Mouse (Mus musculus) brain, embryonic 14.5 days (tissue): ENCODE results near the gene Scd1. TPM values are rescaled to one million over a fixed set of nuclear protein-coding genes. Genes with fewer than 3 reads are reported as not detected.
A peak's percentile ranks its signal among the peaks of the same experiment; 100 is the strongest.
"Not testable (repeated sequence)": the region's sequence is repeated elsewhere in the genome, so short reads cannot be mapped to it uniquely, and the experiment has no call there.

Experiments
- DNase-seq: peaks from one replicate; pipeline ENCODE4 v3.0.0-alpha.2; 2011; ENCODE audit warnings: low read depth
- CTCF ChIP-seq: fragments of 200-500 bp; IDR thresholded peaks from 2 replicates; pipeline ENCODE4 v1.5.1; 2012; ENCODE audit warnings: inconsistent platforms, mild to moderate bottlenecking, moderate library complexity, borderline replicate concordance; ENCODE audit not compliant: insufficient read depth, insufficient read length; ENCODE audit errors: extremely low read depth
- POLR2A ChIP-seq: fragments of 200-500 bp; IDR thresholded peaks from 2 replicates; pipeline ENCODE4 v1.6.1; 2012; ENCODE audit warnings: mild to moderate bottlenecking, inconsistent platforms, borderline replicate concordance; ENCODE audit not compliant: poor library complexity, insufficient read depth, insufficient read length, severe bottlenecking; ENCODE audit errors: extremely low read depth
- polyA plus RNA-seq: library from polyadenylated mRNA; depleted of rRNA; stranded (reverse); fragments of >200 nt; gene quantifications from 2 replicates; pipeline ENCODE4 v1.2.3, GENCODE M21; 2012; rRNA removed

Scd1 gene
- polyA plus RNA-seq, 1 experiment, result 16.6 TPM

GRCm38 (mm10) chr19:44376511-44376951 is 31.1 kb downstream of the Scd1 start:
- DNase-seq, result no peak
- no peak for TF ChIP-seq CTCF
- TF ChIP-seq POLR2A, result no peak

- no peak for TF ChIP-seq POLR2A
- TF ChIP-seq CTCF, result peak; percentile 79
Measured at GRCm38 (mm10) chr19:44372969-44373368, 34.7 kb downstream of the Scd1 start.

GRCm38 (mm10) chr19:44370231-44370630 is 37.4 kb downstream of the Scd1 start:
- TF ChIP-seq CTCF (no peak), POLR2A (no peak)
- DNase-seq, result no peak

More at GRCm38 (mm10) chr19:44372969-44373368, 34.7 kb downstream of the Scd1 start:
- DNase-seq, result peak; percentile 84

GRCm38 (mm10) chr19:44369371-44369770 is 38.3 kb downstream of the Scd1 start:
- DNase-seq, result peak; percentile 36
- TF ChIP-seq POLR2A (no peak), CTCF (no peak)

DNA sequence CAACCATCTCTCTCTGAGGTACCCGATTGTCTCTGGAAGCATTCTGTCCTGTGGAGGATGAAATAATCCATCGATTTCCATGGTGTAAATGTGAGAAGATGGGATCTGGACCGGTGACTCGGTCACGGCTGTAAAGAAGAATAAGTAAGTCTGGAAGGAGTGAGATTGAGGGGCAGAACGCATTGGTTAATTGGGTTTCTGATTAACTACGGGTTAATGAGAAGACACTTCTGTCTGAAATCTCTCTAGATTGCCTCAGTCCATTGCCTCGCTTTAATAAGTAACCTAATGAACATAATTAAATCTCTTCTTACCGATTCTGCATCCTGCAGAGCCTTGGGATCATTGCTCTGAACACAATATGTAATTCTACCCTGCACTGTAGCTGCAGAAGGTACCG is 40.6 kb downstream of the Scd1 start:
- DNase-seq, result not testable (repeated sequence)

- TF ChIP-seq CTCF, result no peak
- TF ChIP-seq POLR2A, result no peak
- no peak for DNase-seq
Measured at GRCm38 (mm10) chr19:44365733-44366132, 41.9 kb downstream of the Scd1 start.

DNA sequence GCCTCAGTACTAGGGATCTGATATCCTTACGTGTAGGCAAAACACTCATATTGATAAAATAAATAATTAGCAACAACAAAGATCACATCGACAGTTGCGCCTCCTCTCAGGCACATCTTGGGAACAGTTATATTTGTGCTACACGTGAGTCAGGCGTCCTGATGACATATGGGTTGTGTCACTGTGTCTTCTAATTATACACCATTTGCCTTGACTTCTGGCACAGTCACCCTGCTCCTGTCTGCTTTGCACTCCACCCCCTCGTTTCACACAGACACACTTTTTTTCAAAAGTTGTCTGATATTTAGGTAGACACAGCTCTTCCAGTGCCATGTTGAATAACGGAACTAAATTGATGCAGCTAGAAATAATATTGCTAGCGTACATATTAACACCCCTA is 43.6 kb downstream of the Scd1 start:
- peak; percentile 15 for DNase-seq

GRCm38 (mm10) chr19:44363529-44363928 is 44.1 kb downstream of the Scd1 start:
- TF ChIP-seq POLR2A (no peak), CTCF (peak; percentile 83)
- DNase-seq, result peak; percentile 72

More for the DNA sequence above, 43.6 kb downstream of the Scd1 start:
- TF ChIP-seq CTCF, result no peak
- TF ChIP-seq POLR2A, result no peak

DNA sequence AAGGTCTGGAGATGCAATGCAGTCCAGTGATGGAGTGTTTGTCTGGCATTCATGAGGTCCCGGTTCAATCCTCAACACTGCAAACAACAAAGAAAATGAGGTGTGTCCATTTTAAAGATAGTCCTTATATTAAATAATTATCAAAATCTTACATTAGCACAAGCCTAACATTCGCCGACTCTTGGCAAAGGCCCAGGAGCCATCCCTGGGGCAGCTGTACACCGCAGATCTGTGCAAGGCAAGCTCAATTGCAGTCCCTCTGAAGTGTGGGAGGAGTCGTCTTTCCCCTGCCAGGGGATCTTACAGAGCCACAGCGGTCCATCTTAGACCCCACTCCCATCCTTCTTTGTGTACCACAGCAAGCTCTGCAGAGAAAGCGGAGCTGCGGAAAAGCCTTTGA is 49.0 kb downstream of the Scd1 start:
- no peak for TF ChIP-seq POLR2A
- no peak for TF ChIP-seq CTCF
- peak; percentile 40 for DNase-seq

DNA sequence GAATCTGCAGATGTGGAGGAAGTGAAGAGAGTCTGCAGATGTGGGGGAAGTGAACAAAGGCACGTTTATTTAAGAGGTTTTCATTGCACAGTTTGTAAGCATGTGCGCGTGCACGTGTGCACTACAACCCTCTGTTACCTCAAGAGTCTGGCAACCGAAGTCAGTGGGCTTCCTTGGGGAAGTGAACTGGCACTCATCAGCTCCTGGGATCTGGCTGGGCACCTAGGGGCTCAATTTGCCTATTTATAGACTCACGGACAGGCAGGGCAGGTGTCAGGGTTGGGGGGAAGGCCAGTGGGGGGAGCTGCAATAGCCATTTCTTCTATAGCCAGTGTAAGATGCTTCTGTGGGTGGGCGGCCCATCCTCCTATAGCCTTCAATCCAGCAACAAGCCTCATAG is 55.9 kb downstream of the Scd1 start:
- TF ChIP-seq CTCF, result no peak
- no peak for TF ChIP-seq POLR2A
- DNase-seq, result no peak

DNA sequence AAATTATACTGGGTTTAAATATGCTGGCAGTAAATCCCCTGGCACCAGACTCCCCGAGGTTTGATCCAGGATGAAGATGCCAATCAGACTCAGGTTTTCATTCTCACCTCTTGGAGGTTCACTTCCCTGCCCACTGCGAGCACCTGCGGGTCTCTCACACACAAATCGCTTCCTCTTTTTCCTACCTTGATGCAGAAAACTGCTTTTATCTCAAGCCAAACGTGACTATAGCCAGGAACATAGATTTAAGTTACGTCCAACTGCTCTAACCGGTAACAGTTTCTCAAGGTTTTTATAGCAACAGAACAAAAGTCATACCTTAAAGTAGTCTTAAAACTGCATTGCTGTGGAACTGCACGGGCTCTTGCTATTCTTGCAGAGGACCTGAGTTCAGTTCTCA is 58.0 kb downstream of the Scd1 start:
- TF ChIP-seq CTCF (no peak), POLR2A (no peak)
- no peak for DNase-seq

Other genes starting within 250 kb of the Scd1 start
- 0.19 and 0.26 TPM in 2 replicates for gene Pkd2l1, start 215.4 kb downstream of the Scd1 start, polyA plus RNA-seq
- 3.1 and 3.5 TPM in 2 replicates for gene Scd3, start 204.6 kb downstream of the Scd1 start, polyA plus RNA-seq
- gene Scd2, start 114.2 kb downstream of the Scd1 start, polyA plus RNA-seq, result 346 and 452 TPM in 2 replicates
- 0.19 and 0.30 TPM in 2 replicates for gene Scd4, start 74.8 kb downstream of the Scd1 start, polyA plus RNA-seq
- gene Wnt8b, start 85.6 kb upstream of the Scd1 start, polyA plus RNA-seq, result 3.6 and 3.7 TPM in 2 replicates
- 0.42 and 0.72 TPM in 2 replicates for gene Sec31b, start 138.0 kb upstream of the Scd1 start, polyA plus RNA-seq
- not detected in 2 replicates for gene Gm20538, start 145.0 kb upstream of the Scd1 start, polyA plus RNA-seq
- 434 and 563 TPM in 2 replicates for gene Ndufb8, start 147.6 kb upstream of the Scd1 start, polyA plus RNA-seq
- 29.5 TPM in 2 replicates for gene Hif1an, start 155.0 kb upstream of the Scd1 start, polyA plus RNA-seq